Mouse (Mus musculus): ENCODE data around the gene Ahcyl2. TPM values are rescaled to one million over a fixed set of nuclear protein-coding genes. Genes with fewer than 3 reads are reported as not detected.

Ahcyl2 gene
- total RNA-seq, 2 experiments from 2014 or later, result 116 to 172 TPM

- DNase-seq, result peak; percentile 43 to 70
Observed at GRCm38 (mm10) chr6:29768791-29769441, 1.1 kb downstream of the Ahcyl2 start.

DNA sequence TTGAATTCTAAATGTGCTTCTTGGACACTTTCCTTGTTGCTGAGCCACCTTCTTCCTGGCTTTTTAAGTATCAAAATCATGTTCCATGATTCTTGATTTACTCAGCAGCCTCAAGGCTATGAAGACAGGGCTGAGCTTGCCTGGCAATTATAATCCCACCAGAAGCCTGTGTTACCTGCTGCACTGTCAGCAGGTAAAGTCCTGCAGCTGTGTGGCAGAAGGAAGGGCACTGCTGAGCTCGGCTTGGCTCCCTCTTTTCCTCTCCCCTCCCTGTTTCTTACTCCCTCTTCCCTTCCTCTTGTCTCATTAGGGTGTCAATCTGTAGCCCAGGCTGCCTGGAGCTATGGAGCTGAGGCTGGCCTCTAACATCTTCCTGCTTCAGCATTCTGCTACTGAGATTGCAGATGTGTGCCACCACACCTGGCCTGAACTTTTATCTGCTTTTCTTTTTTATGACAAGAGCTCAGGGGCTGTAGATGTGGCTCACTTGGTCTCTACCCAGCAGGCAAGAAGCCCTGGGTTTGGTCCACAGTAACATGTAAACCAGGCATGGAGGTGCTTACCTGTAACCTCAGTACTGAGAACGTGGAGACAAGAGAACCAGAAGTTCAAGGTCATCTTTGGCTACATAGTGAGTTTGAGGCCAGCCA is 3.0 kb downstream of the Ahcyl2 start:
- DNase-seq, result no peak

GRCm38 (mm10) chr6:29772236-29772635 is 4.4 kb downstream of the Ahcyl2 start:
- DNase-seq, result no peak

DNA sequence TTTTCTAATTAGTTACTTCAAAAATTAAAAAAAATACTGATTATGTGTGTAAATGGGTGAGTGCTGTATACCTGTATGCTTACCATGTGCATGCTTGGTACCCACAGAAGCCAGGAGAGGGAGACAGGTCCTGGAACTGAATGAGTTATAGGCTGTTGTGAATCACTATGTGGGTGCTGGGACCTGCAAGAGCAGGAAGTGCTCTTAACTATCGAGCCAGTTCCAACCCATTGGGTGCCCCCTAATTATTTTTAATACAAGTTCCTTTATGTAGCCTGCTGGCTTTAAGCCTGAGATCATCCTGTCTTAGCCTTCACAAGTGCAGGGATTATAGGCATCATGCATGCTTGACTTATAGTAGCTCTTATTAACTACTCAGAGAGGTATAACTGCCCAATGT is 6.3 kb downstream of the Ahcyl2 start:
- DNase-seq, result no peak

DNA sequence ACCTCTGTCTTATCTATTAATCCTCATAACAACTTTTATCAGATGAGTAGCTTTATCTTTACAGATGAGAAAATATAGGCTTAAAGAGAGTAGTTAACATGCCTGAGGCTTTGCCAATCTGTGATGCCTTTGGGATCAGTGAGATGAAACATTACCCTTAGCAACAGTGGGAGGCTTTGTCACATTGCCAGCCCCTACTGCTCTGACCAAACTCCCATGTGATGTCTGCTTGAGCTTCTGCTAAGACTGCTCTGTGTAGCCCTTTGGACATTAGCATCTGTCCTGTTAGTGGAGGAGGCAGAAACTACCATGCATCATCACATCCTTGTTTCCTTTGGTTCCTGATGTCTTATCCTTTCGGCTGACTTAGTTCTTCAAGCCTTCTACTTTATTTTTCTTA is 7.8 kb downstream of the Ahcyl2 start:
- peak; percentile 38 to 43 for DNase-seq

- no peak for DNase-seq
Observed at GRCm38 (mm10) chr6:29776542-29777237, 8.9 kb downstream of the Ahcyl2 start.

- no peak for DNase-seq
Observed at GRCm38 (mm10) chr6:29777238-29777555, 9.4 kb downstream of the Ahcyl2 start.

DNA sequence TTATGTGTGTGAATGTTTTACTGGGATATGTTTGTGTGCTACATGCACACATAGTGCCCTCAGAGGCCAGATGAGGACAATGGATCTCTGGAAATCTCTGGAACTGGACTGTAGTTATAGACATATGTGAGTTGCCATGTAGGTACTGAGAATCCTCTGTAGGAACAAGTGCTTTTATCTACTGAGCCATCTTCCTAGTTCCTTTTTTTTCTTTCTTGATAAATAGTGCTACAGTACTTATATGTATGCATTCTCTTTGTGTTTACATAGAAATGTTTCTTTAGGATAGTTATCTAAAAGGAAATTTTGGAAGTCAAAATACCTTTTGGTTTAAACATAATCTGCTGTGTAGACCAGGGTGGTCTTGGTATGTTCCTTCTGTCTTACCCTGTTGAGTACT is 12.3 kb downstream of the Ahcyl2 start:
- no peak for DNase-seq

DNA sequence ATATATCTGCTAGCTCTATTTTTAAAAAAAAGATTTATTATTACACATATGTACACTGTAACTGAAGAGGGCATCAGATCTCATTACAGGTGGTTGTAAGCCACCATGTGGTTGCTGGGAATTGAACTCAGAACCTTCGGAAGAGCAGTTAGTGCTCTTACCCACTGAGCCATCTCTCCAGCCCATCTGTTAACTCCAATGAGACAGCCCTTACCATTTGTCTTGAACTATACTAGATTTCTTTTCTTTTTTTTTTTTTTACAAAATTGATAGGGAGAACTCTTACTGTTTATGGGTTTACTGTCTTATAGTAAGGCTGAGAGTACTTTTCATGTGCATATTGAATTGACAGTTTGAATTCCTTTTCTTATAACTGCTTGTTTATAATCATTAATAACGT is 12.8 kb downstream of the Ahcyl2 start:
- no peak for DNase-seq

GRCm38 (mm10) chr6:29782239-29782638 is 14.4 kb downstream of the Ahcyl2 start:
- no peak for DNase-seq

DNA sequence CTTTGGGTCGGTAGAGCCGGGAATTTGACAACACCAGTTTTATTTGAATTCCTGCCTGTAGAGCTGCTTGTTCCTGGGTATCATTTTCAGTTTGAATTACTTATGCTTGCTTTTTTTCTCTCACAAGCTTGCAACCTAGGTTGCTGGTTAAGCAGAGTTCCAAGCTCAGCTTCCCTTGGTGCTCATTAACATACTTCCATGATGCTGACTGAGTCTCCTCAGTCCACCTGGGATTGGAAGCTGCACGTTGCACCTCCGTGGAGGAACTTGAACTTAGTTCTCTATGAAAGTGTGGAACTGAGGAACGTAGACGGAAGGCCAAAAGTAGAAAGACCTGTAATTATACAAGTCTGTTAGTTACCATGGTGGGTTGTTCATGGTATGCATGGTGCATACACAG is 16.1 kb downstream of the Ahcyl2 start:
- DNase-seq, result no peak

DNA sequence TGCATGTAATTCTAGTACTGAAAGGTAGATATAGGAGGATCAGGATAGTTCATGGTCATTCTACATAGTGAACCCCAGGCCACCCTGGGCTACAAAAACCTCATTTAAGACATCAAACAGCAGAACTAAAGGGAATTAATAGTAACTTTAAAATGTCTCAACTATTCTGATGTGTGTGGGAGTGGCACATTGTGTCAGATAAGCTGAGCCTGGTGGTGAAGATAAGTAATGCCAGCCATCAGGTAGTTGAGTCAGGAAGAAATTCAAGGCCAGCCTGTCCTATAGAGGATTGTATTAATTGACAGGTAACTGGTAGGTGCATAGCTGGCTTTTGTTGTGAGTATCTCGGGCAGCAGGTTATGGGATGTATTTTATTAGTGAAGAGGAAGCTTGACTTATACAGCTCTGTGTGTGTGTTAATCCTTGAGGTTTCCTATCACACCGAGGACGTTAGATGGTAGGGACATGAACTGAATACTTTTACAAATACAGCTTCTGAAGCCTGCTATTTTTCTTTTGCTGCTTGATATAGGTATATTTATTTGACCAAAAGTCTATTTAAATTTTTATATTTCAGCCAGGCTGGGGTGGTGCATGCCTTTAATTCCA is 16.7 kb downstream of the Ahcyl2 start:
- DNase-seq, result no peak

DNA sequence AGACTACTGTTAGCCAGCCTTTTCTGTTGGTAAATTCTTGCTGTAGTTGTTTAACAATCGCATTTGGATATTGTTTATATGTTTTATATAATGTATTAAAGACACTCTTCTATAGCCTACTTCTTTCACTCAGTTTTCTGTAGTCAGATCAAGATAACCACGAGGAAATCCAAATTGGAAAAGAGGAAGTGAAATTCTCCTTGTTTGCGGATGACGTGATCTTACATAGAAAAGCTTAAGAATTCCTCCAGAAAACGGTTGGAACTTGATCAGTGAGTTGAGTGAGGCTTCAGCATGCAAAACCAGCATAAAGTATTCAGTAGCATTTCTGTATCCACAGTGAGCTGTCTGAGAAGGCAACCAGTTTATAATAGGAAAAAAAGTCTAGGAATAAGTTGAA is 17.9 kb downstream of the Ahcyl2 start:
- no peak for DNase-seq

- DNase-seq, result no peak
Observed at GRCm38 (mm10) chr6:29788779-29789350, 21.1 kb downstream of the Ahcyl2 start.

GRCm38 (mm10) chr6:29790014-29790698 is 22.3 kb downstream of the Ahcyl2 start:
- DNase-seq, result no peak

DNA sequence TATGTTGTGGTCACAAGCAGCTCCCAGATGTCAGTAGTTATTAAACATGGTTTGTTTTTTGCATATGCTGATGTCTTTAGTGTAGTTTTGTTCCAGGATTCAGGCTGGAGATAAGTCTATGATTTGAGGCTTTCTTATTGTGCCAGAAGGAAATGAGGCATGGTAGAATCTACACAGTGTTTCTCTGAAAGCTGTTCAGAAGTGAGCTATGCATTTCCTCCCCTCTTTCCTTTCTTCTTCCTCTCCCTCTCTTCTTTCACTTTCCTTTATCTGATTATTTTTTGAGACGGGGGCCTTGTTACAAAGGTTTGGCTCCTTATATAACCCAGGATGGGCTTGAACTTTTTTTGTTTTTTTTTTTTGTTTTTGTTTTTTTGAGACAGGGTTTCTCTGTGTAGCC is 25.7 kb downstream of the Ahcyl2 start:
- no peak for DNase-seq

- no peak for DNase-seq
Observed at GRCm38 (mm10) chr6:29794582-29794981, 26.8 kb downstream of the Ahcyl2 start.

GRCm38 (mm10) chr6:29802979-29803378 is 35.2 kb downstream of the Ahcyl2 start:
- no peak for DNase-seq

GRCm38 (mm10) chr6:29804006-29804405 is 36.2 kb downstream of the Ahcyl2 start:
- no peak for DNase-seq

GRCm38 (mm10) chr6:29805381-29805780 is 37.6 kb downstream of the Ahcyl2 start:
- DNase-seq, result no peak

- DNase-seq, result no peak
Observed at GRCm38 (mm10) chr6:29812076-29812475, 44.3 kb downstream of the Ahcyl2 start.

DNA sequence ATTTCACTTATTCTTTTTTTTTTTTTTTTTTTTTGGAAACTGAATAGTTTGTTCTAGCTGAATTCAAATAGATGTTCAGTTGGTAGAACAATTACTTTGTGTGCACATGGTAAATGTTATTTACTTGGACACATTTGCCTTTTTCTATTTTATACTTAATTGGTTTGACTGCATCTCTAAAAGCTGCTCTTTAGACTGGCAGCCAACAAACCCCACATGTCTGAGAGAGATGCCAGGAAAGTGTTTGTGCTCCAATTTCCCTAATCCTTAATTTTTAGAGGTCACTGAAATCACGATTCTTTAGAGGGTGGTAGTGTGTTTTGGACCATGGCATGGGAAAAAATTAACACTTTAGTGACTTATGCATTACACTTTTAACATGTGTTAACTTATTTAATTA is 44.8 kb downstream of the Ahcyl2 start:
- no peak for DNase-seq

Data from adrenal gland, postnatal 36 days (tissue).